Mouse (Mus musculus) heart, adult 2 months (tissue): ENCODE data around the gene Zfp451.

Experiments used
- CTCF ChIP-seq: fragments of 200-600 bp; IDR thresholded peaks from 2 replicates; pipeline ENCODE4 v1.8.1; 2022; ENCODE audit warnings: antibody characterized with exemption, mild to moderate bottlenecking, moderate library complexity
- EP300 ChIP-seq: fragments of 200-500 bp; IDR thresholded peaks from 2 replicates; pipeline ENCODE4 v1.6.1; 2011; ENCODE audit warnings: low read depth, low read length, control low read depth; ENCODE audit not compliant: insufficient read depth
- POLR2A ChIP-seq: fragments of 200-500 bp; IDR thresholded peaks from 2 replicates; pipeline ENCODE4 v1.6.1; 2011; ENCODE audit warnings: mild to moderate bottlenecking, low read depth, low read length, control low read depth; ENCODE audit not compliant: insufficient read depth

GRCm38 (mm10) chr1:33734001-33734685, 80.3 kb downstream of the Zfp451 start:
- no peak for TF ChIP-seq CTCF
- TF ChIP-seq EP300 = no peak
- no peak for TF ChIP-seq POLR2A
